Mouse (Mus musculus) embryonic facial prominence, embryonic 15.5 days (tissue): ENCODE results near the gene Xbp1. TPM values are rescaled to one million over a fixed set of nuclear protein-coding genes. Genes with fewer than 3 reads are reported as not detected.

ENCODE experiments used
- polyA plus RNA-seq: library from polyadenylated mRNA; unstranded; fragments of >200 nt; fragmentation: Nextera tagmentation; extraction: Ambion mirVana; gene quantifications from 2 replicates; pipeline ENCODE4 v1.2.1, GENCODE M21; 2015

Xbp1 gene
- polyA plus RNA-seq, 1 experiment from 2014 or later = 209 TPM

Other genes starting within 250 kb of the Xbp1 start
- 15.9 and 16.9 TPM in 2 replicates for gene Znrf3, start 75.8 kb upstream of the Xbp1 start, polyA plus RNA-seq
- 17.7 and 19.2 TPM in 2 replicates for gene Ccdc117, start 21.5 kb downstream of the Xbp1 start, polyA plus RNA-seq
- gene Ankrd36, start 49.0 kb downstream of the Xbp1 start, polyA plus RNA-seq = not detected in 2 replicates
- gene Mrps24, start 195.0 kb downstream of the Xbp1 start, polyA plus RNA-seq = 173 and 178 TPM in 2 replicates
- gene Urgcp, start 241.7 kb downstream of the Xbp1 start, polyA plus RNA-seq = 29.4 and 30.1 TPM in 2 replicates